Mouse (Mus musculus): ENCODE results near the gene Nt5c2. TPM values are rescaled to one million over a fixed set of nuclear protein-coding genes. Genes with fewer than 3 reads are reported as not detected.

Gene Nt5c2
- polyA plus RNA-seq, 1 experiment from 2014 or later, result 81.5 TPM

GRCm38 (mm10) chr19:47036596-47036995 lies 21.6 kb upstream of the Nt5c2 start:
- H3K9ac ChIP-seq, result no peak overlapping the region
- no peaks in the 10 kb centered on the region for H3K4me1 ChIP-seq
- no peak for ATAC-seq (ENCODE audit: low FRiP score, low read depth)
- no peak overlapping the region for H3K4me2 ChIP-seq (replicated peaks)
- 88% methylated on average over 3 of the region's 3 CpGs for WGBS
- H3K36me3 ChIP-seq, result peaks cover 65% of the 10 kb centered on the region
- H3K9me3 ChIP-seq, result no peaks in the 10 kb centered on the region
- no peak overlapping the region for H3K27ac ChIP-seq
- no peaks in the 10 kb centered on the region for H3K27me3 ChIP-seq (replicated peaks)
- H3K4me3 ChIP-seq, result no peak overlapping the region

GRCm38 (mm10) chr19:47034916-47035315 lies 20.0 kb upstream of the Nt5c2 start:
- no peak overlapping the region for H3K4me2 ChIP-seq (replicated peaks)
- H3K4me3 ChIP-seq, result no peak overlapping the region
- no peak for ATAC-seq (ENCODE audit: low FRiP score, low read depth)
- no peaks in the 10 kb centered on the region for H3K9me3 ChIP-seq
- no peak overlapping the region for H3K27ac ChIP-seq
- WGBS, result 94% methylated on average over 4 of the region's 4 CpGs
- peaks cover 50% of the 10 kb centered on the region for H3K36me3 ChIP-seq
- no peak overlapping the region for H3K9ac ChIP-seq
- no peaks in the 10 kb centered on the region for H3K27me3 ChIP-seq (replicated peaks)
- no peaks in the 10 kb centered on the region for H3K4me1 ChIP-seq

GRCm38 (mm10) chr19:47031770-47032169 lies 16.8 kb upstream of the Nt5c2 start:
- Histone ChIP-seq H3K9me3 (no peaks in the 10 kb centered on the region), H3K4me2 (replicated peaks) (no peak overlapping the region), H3K9ac (no peak overlapping the region), H3K36me3 (peaks cover 25% of the 10 kb centered on the region), H3K4me1 (no peaks in the 10 kb centered on the region), H3K27ac (no peak overlapping the region), H3K27me3 (replicated peaks) (no peaks in the 10 kb centered on the region), H3K4me3 (no peak overlapping the region)
- no peak for ATAC-seq (ENCODE audit: low FRiP score, low read depth)
- WGBS, result 92% methylated on average over 6 of the region's 6 CpGs

- H3K4me2 ChIP-seq (replicated peaks), result no peak overlapping the region
- H3K36me3 ChIP-seq, result peaks cover 29% of the 10 kb centered on the region
- 65% methylated on average over 9 of the region's 9 CpGs for WGBS
- ATAC-seq (ENCODE audit: low FRiP score, low read depth), result no peak
- H3K4me3 ChIP-seq, result no peak overlapping the region
- H3K4me1 ChIP-seq, result no peaks in the 10 kb centered on the region
- H3K9me3 ChIP-seq, result no peaks in the 10 kb centered on the region
- H3K27ac ChIP-seq, result no peak overlapping the region
- no peak overlapping the region for H3K9ac ChIP-seq
- no peaks in the 10 kb centered on the region for H3K27me3 ChIP-seq (replicated peaks)
Observed at GRCm38 (mm10) chr19:47029796-47030195, 14.8 kb upstream of the Nt5c2 start.

GRCm38 (mm10) chr19:47026513-47026912 lies 11.6 kb upstream of the Nt5c2 start:
- no peak for ATAC-seq (ENCODE audit: low FRiP score, low read depth)
- H3K4me2 ChIP-seq (replicated peaks), result no peak overlapping the region
- no peak overlapping the region for H3K27ac ChIP-seq
- no peaks in the 10 kb centered on the region for H3K9me3 ChIP-seq
- no peaks in the 10 kb centered on the region for H3K27me3 ChIP-seq (replicated peaks)
- no peak overlapping the region for H3K9ac ChIP-seq
- WGBS, result 85% methylated on average over 4 of the region's 4 CpGs
- no peak overlapping the region for H3K4me3 ChIP-seq
- peaks cover 46% of the 10 kb centered on the region for H3K36me3 ChIP-seq
- no peaks in the 10 kb centered on the region for H3K4me1 ChIP-seq

- Histone ChIP-seq H3K27me3 (replicated peaks) (no peaks in the 10 kb centered on the region), H3K27ac (no peak overlapping the region), H3K36me3 (peaks cover 52% of the 10 kb centered on the region), H3K4me1 (no peaks in the 10 kb centered on the region; the same call in 1 of the 2 replicates), H3K4me2 (replicated peaks) (no peak overlapping the region), H3K9ac (no peak overlapping the region), H3K4me3 (no peak overlapping the region), H3K9me3 (no peaks in the 10 kb centered on the region)
- ATAC-seq (ENCODE audit: low FRiP score, low read depth), result no peak
- 89% methylated on average over 10 of the region's 10 CpGs for WGBS
Observed at GRCm38 (mm10) chr19:47024954-47025353, 10.0 kb upstream of the Nt5c2 start.

- 86% methylated on average over 13 of the region's 13 CpGs for WGBS
- no peak overlapping the region for H3K9ac ChIP-seq
- no peak for ATAC-seq (ENCODE audit: low FRiP score, low read depth)
- peaks cover 7% of the 10 kb centered on the region for H3K4me1 ChIP-seq
- H3K4me2 ChIP-seq (replicated peaks), result no peak overlapping the region
- no peaks in the 10 kb centered on the region for H3K27me3 ChIP-seq (replicated peaks)
- no peak overlapping the region for H3K4me3 ChIP-seq
- no peaks in the 10 kb centered on the region for H3K9me3 ChIP-seq
- peaks cover 52% of the 10 kb centered on the region for H3K36me3 ChIP-seq
- no peak overlapping the region for H3K27ac ChIP-seq
Observed at GRCm38 (mm10) chr19:47023546-47023945, 8.6 kb upstream of the Nt5c2 start.

- Histone ChIP-seq H3K27ac (no peak overlapping the region), H3K4me2 (replicated peaks) (no peak overlapping the region), H3K9me3 (no peaks in the 10 kb centered on the region), H3K4me3 (no peak overlapping the region), H3K36me3 (peaks cover 52% of the 10 kb centered on the region), H3K4me1 (peaks cover 7% of the 10 kb centered on the region), H3K9ac (no peak overlapping the region), H3K27me3 (replicated peaks) (peaks cover 2% of the 10 kb centered on the region; the same call in 1 of the 2 replicates)
- no peak for ATAC-seq (ENCODE audit: low FRiP score, low read depth)
- WGBS, result 81% methylated on average over 4 of the region's 4 CpGs
Observed at GRCm38 (mm10) chr19:47022709-47023108, 7.8 kb upstream of the Nt5c2 start.

- H3K27me3 ChIP-seq (replicated peaks), result peaks cover 25% of the 10 kb centered on the region
- H3K27ac ChIP-seq, result peak overlapping the region; percentile 82; the same call in 1 of the 2 replicates
- H3K36me3 ChIP-seq, result peaks cover 31% of the 10 kb centered on the region
- peak overlapping the region; percentile 61 for H3K4me2 ChIP-seq (replicated peaks)
- peak overlapping the region; percentile 41 for H3K4me3 ChIP-seq
- H3K9me3 ChIP-seq, result no peaks in the 10 kb centered on the region
- H3K4me1 ChIP-seq, result peaks cover 21% of the 10 kb centered on the region
- peak overlapping the region; percentile 64 for H3K9ac ChIP-seq
- WGBS, result 21% methylated on average over 6 of the region's 6 CpGs
- ATAC-seq (ENCODE audit: low FRiP score, low read depth), result peak; percentile 30; the same call in 1 of the 2 replicates
Observed at GRCm38 (mm10) chr19:47019326-47019725, 4.4 kb upstream of the Nt5c2 start.

- Histone ChIP-seq H3K4me1 (peaks cover 21% of the 10 kb centered on the region), H3K4me3 (peak overlapping the region; percentile 41), H3K27ac (peak overlapping the region; percentile 82), H3K4me2 (replicated peaks) (peak overlapping the region; percentile 61), H3K9me3 (no peaks in the 10 kb centered on the region), H3K27me3 (replicated peaks) (peaks cover 35% of the 10 kb centered on the region), H3K36me3 (peaks cover 23% of the 10 kb centered on the region), H3K9ac (peak overlapping the region; percentile 64)
- ATAC-seq (ENCODE audit: low FRiP score, low read depth), result no peak
- WGBS, result 6% methylated on average over 2 of the region's 2 CpGs
Observed at GRCm38 (mm10) chr19:47018330-47018729, 3.4 kb upstream of the Nt5c2 start.

- Histone ChIP-seq H3K4me2 (replicated peaks) (peak overlapping the region; percentile 61), H3K4me3 (peak overlapping the region; percentile 41), H3K9ac (peak overlapping the region; percentile 64), H3K27ac (peak overlapping the region; percentile 82), H3K4me1 (peaks cover 21% of the 10 kb centered on the region), H3K27me3 (replicated peaks) (peaks cover 40% of the 10 kb centered on the region), H3K9me3 (no peaks in the 10 kb centered on the region), H3K36me3 (peaks cover 18% of the 10 kb centered on the region; the same call in 1 of the 2 replicates)
- ATAC-seq (ENCODE audit: low FRiP score, low read depth), result no peak
- under 1% methylated on average over 3 of the region's 3 CpGs for WGBS
Observed at GRCm38 (mm10) chr19:47017831-47018230, 2.9 kb upstream of the Nt5c2 start.

- under 1% methylated on average over 15 of the region's 15 CpGs for WGBS
- Histone ChIP-seq H3K27me3 (replicated peaks) (peaks cover 45% of the 10 kb centered on the region), H3K9ac (peak overlapping the region; percentile 82), H3K27ac (no peak overlapping the region; the same call in 1 of the 2 replicates), H3K4me1 (peaks cover 21% of the 10 kb centered on the region), H3K4me3 (peak overlapping the region; percentile 65), H3K4me2 (replicated peaks) (peak overlapping the region; percentile 67), H3K36me3 (peaks cover 5% of the 10 kb centered on the region; the same call in 1 of the 2 replicates), H3K9me3 (no peaks in the 10 kb centered on the region)
- ATAC-seq (ENCODE audit: low FRiP score, low read depth), result no peak
Observed at GRCm38 (mm10) chr19:47016487-47016886, 1.5 kb upstream of the Nt5c2 start.

- H3K27me3 ChIP-seq (replicated peaks), result peaks cover 45% of the 10 kb centered on the region
- ATAC-seq (ENCODE audit: low FRiP score, low read depth), result no peak
- 3% methylated on average over 9 of the region's 9 CpGs for WGBS
Observed at GRCm38 (mm10) chr19:47015965-47016364, 1.0 kb upstream of the Nt5c2 start.

More at GRCm38 (mm10) chr19:47015965-47016364, 1.0 kb upstream of the Nt5c2 start:
- H3K36me3 ChIP-seq, result 0 out of 2 replicates have a peak, but pooled peaks cover under 1% of the 10 kb centered on the region
- peak overlapping the region; percentile 65 for H3K4me3 ChIP-seq
- peak overlapping the region; percentile 82 for H3K9ac ChIP-seq
- H3K27ac ChIP-seq, result 0 out of 2 replicates have a peak overlapping the region, but pooled peaks have one; percentile 82
- H3K4me2 ChIP-seq (replicated peaks), result peak overlapping the region; percentile 67
- peaks cover 21% of the 10 kb centered on the region for H3K4me1 ChIP-seq
- H3K9me3 ChIP-seq, result no peaks in the 10 kb centered on the region

Measured in neural tube, embryonic 12.5 days (tissue).